Mouse (Mus musculus) frontal cortex, postnatal 36 days (tissue): ENCODE data around the gene Etv6.

ENCODE experiments used
- DNase-seq, 2 experiments: peaks; one replicate each; pipeline ENCODE4 v3.0.0; 2022; ENCODE audit warnings: low spot score in 2 of 2

The Etv6 gene

GRCm38 (mm10) chr6:134210675-134211457 lies 175.4 kb downstream of the Etv6 start:
- DNase-seq, result no peak

DNA sequence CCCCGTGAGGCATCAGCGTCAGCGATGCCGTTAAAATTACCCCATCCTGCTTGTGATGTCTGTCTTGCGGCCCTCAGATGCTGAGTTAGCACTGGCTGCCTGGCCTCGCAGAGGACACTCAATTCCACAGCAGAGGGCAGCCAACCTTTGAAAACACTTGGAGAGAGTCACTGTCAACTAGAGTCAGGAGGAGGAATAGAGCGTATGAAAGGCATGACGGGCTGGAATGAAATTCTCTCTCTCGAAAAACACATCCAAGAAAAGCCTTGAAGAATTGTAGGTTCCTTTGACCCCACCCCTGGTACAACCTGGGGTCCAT lies 175.9 kb downstream of the Etv6 start:
- no peak for DNase-seq

- no peak for DNase-seq
Measured at GRCm38 (mm10) chr6:134217747-134218146, 182.2 kb downstream of the Etv6 start.

- no peak for DNase-seq
Measured at GRCm38 (mm10) chr6:134218441-134218840, 182.9 kb downstream of the Etv6 start.

DNA sequence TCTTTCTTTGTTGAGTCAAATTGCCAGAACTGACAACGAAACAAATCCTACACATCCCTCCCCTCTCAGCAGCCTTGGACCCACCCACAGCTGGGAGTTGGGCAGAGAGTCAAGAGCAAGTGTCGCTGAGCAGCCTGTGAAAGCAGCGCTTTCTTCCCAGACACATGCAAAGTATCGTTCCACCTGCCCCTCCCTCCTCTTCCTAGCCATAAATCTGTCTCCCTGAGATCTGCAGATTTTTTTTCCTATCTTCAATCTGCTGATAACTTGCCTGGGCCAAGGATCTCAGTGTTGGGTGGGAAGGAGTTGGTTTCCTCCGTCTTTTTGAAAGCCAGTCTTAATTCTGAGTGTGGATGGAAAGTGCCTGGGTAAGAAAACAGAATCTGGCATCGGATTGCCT lies 183.9 kb downstream of the Etv6 start:
- DNase-seq, result peak; percentile 72 to 79

DNA sequence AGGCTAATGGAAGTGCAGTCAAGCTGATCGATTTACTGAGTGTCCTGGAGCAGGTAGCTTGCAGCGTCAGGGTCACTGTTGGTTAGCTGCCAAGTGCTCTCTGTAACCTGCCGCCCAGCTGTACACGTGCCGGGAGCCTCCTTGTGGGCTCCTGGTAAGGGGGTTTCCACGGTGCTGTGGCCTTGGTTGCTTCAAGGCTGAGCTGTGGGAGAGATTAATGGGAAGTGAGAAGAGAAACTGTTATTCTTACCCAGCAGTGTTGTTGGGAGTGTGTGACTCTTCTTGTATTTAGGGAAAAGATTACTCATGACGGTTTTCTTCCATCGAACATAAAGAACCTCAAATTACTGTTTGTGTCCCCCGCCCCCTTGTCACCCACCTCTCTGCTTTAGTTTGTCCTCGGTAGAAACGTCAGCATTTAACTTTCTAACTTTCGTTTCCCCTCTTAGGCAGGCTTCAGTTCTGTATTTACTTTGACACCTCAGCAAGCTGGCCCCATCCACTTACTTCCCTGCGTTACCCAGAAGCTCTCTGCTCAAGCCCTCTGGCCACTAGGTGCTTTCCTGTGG lies 184.8 kb downstream of the Etv6 start:
- no peak for DNase-seq

DNA sequence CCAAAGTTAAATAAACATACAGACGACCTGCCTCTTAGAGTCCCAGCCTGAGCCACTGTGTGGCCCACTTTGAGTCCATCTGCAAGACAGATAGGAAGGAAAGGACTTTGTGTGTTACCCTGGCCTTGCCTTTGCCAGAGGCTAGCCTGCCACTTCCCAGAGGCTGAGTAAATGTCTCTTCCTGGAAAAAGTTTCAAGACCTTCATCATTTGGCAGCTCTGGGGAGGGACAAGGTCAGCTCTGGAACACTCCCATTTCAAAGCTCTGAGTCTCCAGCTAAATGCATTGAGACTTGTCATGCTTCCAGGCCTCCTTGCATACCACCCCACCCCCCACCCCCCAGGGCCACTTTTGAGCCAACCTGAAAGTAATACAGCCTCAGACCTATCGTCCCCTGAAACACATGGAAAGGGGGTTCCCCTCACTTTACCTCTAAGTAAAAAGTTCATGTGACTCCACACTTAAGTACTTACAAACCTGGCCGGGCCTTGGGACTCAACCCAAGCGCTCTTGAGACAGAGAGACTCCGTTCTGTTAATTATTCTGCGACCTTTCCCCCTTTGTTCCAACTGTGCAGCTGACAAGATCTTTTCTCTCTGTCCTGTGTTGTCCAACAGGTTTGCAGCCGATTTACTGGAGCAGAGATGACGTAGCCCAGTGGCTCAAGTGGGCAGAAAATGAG lies 186.9 kb downstream of the Etv6 start:
- no peak for DNase-seq

GRCm38 (mm10) chr6:134225564-134225963 lies 190.1 kb downstream of the Etv6 start:
- no peak for DNase-seq

GRCm38 (mm10) chr6:134226349-134227169 lies 191.1 kb downstream of the Etv6 start:
- no peak for DNase-seq

DNA sequence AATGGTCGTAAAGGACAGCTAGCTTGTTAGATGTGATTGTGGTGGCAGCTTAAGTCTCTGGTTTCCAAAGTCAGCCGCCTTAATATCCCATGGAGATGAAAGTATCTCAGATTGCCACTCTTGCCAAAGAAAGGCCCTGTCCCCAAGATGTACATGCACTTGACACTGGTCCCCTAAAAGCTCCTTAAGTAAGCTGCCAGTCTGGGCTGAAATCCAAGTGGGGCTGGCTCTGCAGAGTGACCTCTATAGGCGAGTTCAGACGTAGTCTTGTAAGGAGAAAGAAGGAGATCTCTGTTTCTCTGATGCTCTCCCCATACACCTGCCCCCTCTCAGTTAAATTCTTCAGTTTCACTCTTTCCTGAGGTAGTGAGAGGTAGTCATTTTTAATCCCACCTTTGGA lies 200.8 kb downstream of the Etv6 start:
- DNase-seq, result no peak

DNA sequence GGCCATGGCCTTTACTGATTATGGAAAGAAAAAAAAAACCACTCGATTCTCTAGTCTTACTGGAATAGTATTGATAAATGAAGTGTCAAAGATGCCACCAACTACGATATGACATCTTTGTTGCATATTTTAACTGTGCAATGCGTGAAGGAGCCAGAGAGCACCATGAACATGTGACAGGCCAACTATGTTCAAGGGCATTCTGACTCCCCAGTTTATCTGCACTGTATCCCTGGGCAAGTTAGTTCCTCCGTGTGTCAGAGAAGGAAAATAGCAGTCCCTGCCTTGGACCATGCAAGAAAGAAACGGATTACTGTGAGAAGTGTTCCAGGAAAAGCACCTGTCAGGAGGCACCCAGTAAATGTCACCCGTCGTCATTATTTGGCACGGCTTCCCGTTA lies 203.0 kb downstream of the Etv6 start:
- no peak for DNase-seq

DNA sequence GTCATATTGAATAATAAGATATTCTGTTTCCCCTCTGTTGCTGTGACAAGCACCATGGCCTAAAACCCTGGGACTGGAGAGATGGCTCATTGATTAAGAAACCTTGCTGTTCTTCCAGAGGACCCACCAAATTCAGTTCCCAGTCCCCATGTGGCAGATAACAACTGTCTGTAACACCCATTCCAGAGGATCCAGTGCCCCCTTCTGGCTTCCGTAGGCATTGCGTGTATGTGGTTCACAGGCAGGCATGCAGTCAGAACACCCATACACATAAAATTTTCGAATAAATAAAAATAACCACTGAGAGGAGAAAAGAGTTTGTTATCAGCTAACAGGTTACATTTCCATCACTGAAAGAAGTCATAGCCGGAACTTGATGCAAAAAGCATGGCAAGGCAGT lies 205.5 kb downstream of the Etv6 start:
- DNase-seq, result no peak

DNA sequence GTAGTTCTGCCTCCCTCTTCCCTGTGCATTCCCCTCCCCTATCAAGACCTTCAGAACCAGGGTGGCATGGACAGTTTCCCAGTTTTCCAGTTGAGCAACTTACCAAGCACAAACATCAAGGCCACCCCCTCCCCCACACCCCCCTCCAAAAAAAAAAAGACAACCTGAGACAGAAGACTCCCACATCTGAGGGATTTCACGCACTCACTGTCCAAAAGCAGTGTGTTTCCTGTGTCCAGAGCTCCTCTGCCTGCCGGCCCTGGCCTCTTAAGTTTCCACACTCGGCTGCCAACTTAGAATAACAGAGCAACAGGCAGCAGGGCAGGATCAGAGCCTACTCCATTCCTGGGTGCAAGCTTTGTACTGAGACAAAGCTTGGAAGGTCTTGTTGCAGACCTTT lies 207.6 kb downstream of the Etv6 start:
- no peak for DNase-seq

DNA sequence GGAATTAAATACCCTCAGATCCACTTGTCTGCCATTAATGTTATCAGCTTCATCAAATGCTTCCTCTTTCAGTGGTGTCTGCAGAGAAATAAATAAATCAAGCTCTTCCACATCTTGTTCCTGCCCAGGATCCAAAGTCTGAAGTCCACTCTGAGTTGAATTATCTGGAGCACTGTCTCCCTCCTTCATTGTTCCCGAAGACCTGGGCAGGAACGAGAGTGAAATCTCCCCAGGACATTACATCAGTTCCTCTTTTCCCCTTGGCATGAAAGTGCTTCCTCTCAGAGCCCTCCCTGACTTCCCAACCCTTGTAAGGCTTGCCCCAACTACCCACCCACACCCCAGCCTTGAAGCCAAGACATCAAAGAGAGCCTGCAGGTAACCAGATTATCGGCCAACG lies 208.0 kb downstream of the Etv6 start:
- DNase-seq, result no peak

- DNase-seq, result no peak
Measured at GRCm38 (mm10) chr6:134244071-134244470, 208.6 kb downstream of the Etv6 start.

DNA sequence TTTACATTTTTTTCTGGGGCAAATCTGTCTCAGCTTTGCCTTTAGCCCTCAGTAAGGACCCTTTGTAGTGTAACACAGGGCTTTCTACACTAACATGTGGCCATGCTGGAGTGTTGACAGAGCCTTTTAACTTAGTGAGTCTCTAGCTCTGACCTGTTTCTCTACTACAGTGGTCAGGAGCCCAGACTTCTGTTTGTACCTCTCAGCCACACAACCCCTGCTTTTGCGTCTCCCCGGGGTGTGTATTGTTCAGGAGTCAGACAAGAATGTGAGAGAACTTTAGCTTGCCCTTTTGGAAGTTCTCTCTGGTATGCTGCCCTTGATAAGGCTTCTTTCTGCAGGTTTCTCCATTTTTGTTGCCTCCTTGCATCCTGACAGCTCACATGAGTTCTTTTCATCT lies 210.6 kb downstream of the Etv6 start:
- DNase-seq, result no peak

DNA sequence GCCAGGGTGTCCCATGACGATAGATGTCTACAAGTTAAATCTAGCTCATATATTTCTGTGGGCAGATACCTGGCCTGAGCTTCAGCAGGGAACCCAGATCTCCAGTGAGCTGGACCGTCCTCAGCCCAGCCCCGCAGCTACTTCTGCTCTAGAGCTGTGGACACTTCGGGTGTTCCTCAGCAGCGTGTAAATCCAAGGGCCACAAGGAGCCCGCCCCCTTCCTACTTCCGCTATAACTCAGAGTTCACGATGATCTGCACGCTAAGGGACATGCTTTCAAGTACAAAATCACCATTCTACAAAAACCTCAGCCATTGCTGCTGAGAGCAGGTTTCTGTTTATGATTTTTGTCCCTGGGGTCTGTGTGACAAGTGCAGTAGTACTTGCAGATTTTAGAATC lies 211.8 kb downstream of the Etv6 start:
- no peak for DNase-seq

GRCm38 (mm10) chr6:134248720-134249119 lies 213.2 kb downstream of the Etv6 start:
- no peak for DNase-seq

DNA sequence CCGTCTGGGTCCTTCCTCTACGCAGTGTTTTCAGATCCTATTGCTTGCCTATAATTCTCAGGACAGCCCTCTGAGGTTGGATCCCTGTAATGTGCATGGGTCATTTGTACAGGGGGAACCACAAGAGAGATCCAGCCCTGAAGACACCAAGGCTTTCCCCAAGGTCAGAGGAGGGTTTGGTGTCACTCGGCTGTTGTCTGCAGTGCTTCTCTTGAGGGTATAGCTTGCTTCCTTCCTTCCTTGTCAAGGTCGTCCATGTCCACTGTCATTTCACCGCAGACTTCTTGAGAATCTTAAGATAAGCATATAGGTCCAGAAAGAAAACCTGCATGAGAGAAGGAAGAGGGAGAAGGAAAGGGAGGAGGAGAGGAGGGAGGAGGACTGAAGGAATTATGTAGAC lies 215.3 kb downstream of the Etv6 start:
- no peak for DNase-seq

GRCm38 (mm10) chr6:134251364-134251763 lies 215.9 kb downstream of the Etv6 start:
- no peak for DNase-seq

DNA sequence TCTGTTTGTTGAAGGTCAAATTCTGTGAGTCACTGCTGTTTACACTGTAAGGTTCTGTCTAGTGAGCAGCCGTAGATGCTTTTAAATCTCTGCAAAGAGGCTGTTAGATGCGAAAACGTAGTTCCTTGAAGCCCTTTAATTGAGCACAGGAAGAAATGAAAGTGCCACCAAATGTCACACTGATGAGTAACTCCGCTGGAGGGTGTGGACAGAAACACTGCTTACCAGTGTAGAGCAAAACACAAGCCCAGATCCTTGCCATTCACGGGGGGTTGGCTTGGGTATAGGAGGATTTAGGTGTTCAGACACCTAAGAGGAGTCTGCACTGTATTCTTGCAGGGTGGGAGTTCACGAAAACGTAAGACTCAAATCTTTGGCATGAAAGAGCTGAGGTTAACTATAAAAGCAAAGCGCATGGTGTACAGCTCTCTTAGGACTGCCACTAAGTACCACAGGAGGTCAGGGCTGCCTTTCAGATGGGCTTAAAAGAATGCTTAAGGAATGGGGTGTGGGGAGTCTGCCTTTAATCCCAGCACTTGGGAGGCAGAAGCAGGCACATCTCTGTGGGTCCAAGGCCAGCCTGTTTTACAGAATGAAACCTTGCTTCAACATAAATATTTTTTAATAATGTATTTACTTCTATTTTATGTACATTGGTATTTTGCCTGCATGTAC lies 216.7 kb downstream of the Etv6 start:
- DNase-seq, result no peak

DNA sequence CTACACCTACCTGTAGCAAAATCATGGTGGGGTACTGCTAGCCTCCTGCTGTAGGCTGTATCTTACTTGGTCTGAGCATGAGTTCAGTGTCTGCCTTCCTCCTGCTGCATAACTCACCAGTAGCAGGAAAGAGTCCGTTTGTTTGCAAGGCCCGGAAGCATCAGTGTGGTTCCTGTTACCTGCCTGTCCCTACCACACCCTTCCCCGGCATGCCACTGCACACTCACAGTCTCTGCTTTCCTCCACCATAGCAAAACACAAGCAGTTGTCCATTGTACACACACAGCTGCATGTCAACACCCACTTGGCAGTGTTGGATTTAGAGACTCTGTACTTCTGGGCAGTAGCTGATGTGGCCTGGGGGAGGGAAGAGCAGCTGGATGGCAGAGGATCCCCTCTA lies 220.9 kb downstream of the Etv6 start:
- DNase-seq, result no peak
